Mouse (Mus musculus): ENCODE measurements around the gene Rab1a. TPM values are rescaled to one million over a fixed set of nuclear protein-coding genes. Genes with fewer than 3 reads are reported as not detected.

Rab1a gene
- polyA plus RNA-seq, 1 experiment from 2014 or later: 241 TPM

DNA sequence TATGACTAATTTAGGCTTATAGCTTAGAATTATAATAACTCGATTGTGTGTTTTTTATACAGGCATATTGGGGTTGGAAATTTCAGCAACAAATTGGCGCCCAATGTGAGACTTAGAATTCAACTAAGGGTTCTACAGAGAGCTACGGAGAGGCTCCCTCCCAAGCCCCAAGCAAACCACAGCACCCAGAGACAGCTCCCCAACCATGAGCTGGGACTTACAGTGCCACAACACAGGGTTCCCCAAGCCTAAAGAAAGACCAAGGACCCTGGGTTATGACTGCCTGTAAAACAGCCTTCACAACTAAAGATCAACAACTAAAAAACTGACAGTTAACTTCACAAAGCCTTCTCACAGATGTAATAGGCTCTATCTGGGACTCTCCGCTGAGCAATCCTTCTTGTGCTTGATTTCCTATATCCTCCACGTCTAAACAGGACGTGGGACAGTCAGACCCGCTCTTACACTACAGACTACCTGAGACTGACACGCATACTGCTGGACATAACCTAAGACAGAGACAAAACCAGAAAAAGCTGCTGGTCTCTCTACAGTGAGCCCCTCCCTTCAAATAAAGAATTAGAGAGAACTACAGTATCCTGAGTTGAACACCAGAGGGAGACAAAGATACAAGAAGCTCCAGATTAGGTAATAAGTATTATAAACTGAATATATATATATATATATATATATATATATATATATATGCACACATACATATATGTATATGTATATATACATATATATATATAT, 61.6 kb downstream of the Rab1a start:
- H3K27ac ChIP-seq (ENCODE audit: low read length): no peak overlapping the region
- no peaks in the 10 kb centered on the region for H3K27me3 ChIP-seq (ENCODE audit: control insufficient read depth, insufficient read depth, low read length)
- no peaks in the 10 kb centered on the region for H3K9me3 ChIP-seq (ENCODE audit: control insufficient read depth, low read depth, low read length)
- no peaks in the 10 kb centered on the region for H3K4me1 ChIP-seq (ENCODE audit: control insufficient read depth, insufficient read depth, low read length)
- no peak for ATAC-seq (ENCODE audit: insufficient number of reproducible peaks, insufficient read depth, low FRiP score, low read depth)
- H3K36me3 ChIP-seq (ENCODE audit: control insufficient read depth, insufficient read depth, low read length): no peaks in the 10 kb centered on the region
- no peak overlapping the region for H3K4me3 ChIP-seq (ENCODE audit: low read depth, low read length)
- WGBS: 58% methylated on average over 8 of the region's 8 CpGs
- no peak overlapping the region for H3K4me2 ChIP-seq (replicated peaks; ENCODE audit: low read depth, low read length)
- no peak overlapping the region for H3K9ac ChIP-seq (replicated peaks; ENCODE audit: low read depth, low read length)

DNA sequence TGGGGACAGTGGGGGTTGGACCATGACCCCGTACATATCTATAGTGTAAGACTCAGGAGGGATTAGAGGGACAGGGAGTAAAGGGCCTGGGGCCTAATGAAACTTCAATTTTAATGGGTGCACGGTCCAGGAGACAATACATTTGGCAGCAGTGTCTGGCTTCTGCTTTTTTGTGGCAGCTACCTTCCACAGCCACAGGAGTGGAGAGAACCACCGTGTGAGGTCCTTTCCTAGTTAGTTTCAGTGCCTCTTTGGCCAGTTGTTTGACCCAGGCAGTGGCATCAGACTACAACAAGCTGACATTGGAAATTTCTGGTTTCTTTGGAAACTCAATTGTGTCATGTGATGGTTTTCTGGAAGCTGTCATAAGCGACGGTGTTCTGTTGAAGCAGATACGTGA, 68.7 kb downstream of the Rab1a start:
- Histone ChIP-seq H3K27ac (ENCODE audit: low read length) (no peak overlapping the region), H3K4me3 (ENCODE audit: low read depth, low read length) (no peak overlapping the region), H3K9me3 (ENCODE audit: control insufficient read depth, low read depth, low read length) (no peaks in the 10 kb centered on the region), H3K27me3 (ENCODE audit: control insufficient read depth, insufficient read depth, low read length) (no peaks in the 10 kb centered on the region), H3K9ac (replicated peaks; ENCODE audit: low read depth, low read length) (no peak overlapping the region), H3K4me2 (replicated peaks; ENCODE audit: low read depth, low read length) (no peak overlapping the region), H3K36me3 (ENCODE audit: control insufficient read depth, insufficient read depth, low read length) (no peaks in the 10 kb centered on the region), H3K4me1 (ENCODE audit: control insufficient read depth, insufficient read depth, low read length) (no peaks in the 10 kb centered on the region)
- ATAC-seq (ENCODE audit: insufficient number of reproducible peaks, insufficient read depth, low FRiP score, low read depth): no peak
- whole genome bisulfite sequencing: 79% methylated on average over 6 of the region's 6 CpGs

DNA sequence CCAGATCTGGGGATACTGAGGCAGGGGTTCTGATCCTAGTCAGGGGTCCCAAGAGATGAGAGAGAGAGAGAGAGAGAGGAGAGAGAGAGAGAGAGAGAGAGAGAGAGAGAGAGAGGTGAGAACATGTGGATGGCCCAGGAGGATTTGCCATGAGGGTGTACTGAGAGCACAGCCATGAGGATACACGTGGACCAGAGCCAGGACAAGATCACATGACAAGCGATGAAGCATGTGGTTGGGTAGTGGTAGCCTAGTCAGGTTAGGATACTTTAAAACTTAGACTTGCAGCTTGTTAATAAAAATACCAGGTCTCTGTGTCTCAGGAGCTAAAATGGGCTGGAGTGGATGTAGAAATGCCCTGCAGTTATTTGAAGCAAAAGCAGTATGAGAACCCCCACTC, 74.7 kb downstream of the Rab1a start:
- Histone ChIP-seq H3K27me3 (ENCODE audit: control insufficient read depth, insufficient read depth, low read length) (no peaks in the 10 kb centered on the region), H3K4me2 (replicated peaks; ENCODE audit: low read depth, low read length) (no peak overlapping the region), H3K27ac (ENCODE audit: low read length) (no peak overlapping the region), H3K36me3 (ENCODE audit: control insufficient read depth, insufficient read depth, low read length) (no peaks in the 10 kb centered on the region), H3K9ac (replicated peaks; ENCODE audit: low read depth, low read length) (no peak overlapping the region), H3K9me3 (ENCODE audit: control insufficient read depth, low read depth, low read length) (no peaks in the 10 kb centered on the region), H3K4me1 (ENCODE audit: control insufficient read depth, insufficient read depth, low read length) (no peaks in the 10 kb centered on the region), H3K4me3 (ENCODE audit: low read depth, low read length) (no peak overlapping the region)
- no peak for ATAC-seq (ENCODE audit: insufficient number of reproducible peaks, insufficient read depth, low FRiP score, low read depth)
- 68% methylated on average over 2 of the region's 2 CpGs for WGBS

Other genes starting within 250 kb of the Rab1a start
- 74.8 and 75.7 TPM in 2 replicates for gene Actr2, start 88.5 kb upstream of the Rab1a start, polyA plus RNA-seq (2014; fragmentation: Nextera tagmentation; extraction: Ambion mirVana)
- gene Cep68, start 48.0 kb downstream of the Rab1a start, polyA plus RNA-seq (2014; fragmentation: Nextera tagmentation; extraction: Ambion mirVana): 33.6 and 34.4 TPM in 2 replicates
- 18.0 and 19.9 TPM in 2 replicates for gene Slc1a4, start 131.3 kb downstream of the Rab1a start, polyA plus RNA-seq (2014; fragmentation: Nextera tagmentation; extraction: Ambion mirVana)

Data from stomach, embryonic 14.5 days (tissue).